Mouse (Mus musculus) kidney, postnatal 25 days (tissue): Measurements from ENCODE around the gene Ulk4.
A peak's percentile ranks its signal among the peaks of the same experiment; 100 is the strongest.

Source experiments
- DNase-seq, 2 experiments: peaks; one replicate each; pipeline ENCODE4 v3.0.0; 2021; ENCODE audit warnings: mixed read lengths in 2 of 2

The Ulk4 gene

GRCm38 (mm10) chr9:120963720-120964119 is 313.3 kb downstream of the Ulk4 start:
- no peak for DNase-seq

DNA sequence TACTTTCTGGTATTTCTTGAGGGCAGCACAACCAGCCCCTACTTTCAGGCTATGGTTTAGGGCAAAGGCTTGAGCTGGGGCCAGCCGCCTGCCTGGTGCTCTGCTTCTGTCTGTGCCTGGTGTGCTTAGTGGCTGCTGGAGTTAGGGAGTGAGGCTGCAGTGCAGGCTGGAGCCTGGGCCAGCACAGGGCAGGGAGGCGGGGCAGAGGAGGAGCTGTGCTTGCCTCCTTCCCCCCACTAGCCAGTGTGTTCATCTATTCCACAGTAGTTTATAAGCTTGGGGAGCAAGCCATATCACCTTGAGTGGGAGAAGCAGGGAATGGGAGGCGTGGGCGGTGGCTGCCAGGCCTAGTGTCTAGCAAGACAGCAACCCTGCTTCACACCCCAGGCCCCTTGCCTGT is 313.9 kb downstream of the Ulk4 start:
- peak; percentile 48 to 68 for DNase-seq

DNA sequence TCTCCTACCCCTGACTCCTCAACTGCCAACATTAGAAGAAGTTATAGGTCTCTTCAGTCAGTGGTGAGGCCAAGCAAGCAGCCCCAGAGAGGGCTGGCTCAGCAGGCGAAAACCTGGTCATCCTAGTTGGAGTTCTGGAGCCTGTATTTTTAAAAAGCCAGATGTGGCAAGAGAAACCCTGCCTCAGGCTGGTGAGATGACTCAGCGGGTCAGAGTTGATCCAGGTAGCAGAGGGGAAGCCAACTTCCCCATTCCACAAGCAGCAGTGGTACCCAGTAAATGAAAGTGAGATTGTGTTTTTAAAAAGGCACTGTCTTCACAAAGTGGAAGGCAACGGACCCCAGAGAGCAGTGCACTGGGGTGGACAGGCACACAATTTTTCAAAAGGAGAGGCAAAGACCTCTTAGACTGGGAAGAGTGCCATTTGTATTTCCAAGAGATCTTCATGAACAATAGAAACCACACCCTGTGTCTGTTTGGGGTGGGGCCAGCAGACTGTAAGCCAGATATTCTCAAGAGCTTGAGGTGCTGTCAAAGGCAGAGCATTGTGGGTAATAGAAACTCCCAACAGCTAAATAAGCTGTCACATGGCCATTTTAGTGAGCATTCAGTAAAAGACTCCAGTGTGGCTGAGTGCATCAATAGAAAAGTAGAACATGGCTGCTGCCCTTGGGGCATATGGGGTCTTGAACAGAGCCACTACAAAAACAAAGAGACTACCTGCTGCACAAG is 314.9 kb downstream of the Ulk4 start:
- peak; percentile 77 to 83 for DNase-seq

- DNase-seq = no peak
Observed at GRCm38 (mm10) chr9:120961466-120961865, 315.5 kb downstream of the Ulk4 start.

GRCm38 (mm10) chr9:120960611-120961010 is 316.4 kb downstream of the Ulk4 start:
- no peak for DNase-seq

- DNase-seq = no peak
Observed at GRCm38 (mm10) chr9:120959225-120959624, 317.8 kb downstream of the Ulk4 start.

- peak; percentile 47 to 51 for DNase-seq
Observed at GRCm38 (mm10) chr9:120958560-120958959, 318.4 kb downstream of the Ulk4 start.

- DNase-seq = no peak
Observed at GRCm38 (mm10) chr9:120958051-120958450, 318.9 kb downstream of the Ulk4 start.

DNA sequence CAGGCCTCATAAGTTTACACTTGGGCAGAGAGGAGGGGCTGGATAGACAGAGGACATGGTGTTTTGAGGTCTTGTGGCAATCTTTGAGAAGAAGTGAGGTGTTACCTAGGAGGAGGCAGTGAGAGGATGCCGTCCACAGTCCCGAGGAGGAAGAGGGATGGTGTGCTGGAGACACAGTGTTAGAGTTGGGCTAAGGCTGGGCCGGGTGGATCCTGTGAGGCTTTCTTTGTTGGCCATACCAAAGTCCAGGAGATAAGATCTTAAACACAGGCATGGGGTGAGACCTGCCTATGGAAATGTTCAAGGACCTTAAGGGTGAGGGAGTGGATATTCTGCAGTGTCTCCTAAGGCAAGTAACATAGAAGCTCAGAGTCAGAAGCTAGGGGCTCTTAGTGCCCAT is 325.1 kb downstream of the Ulk4 start:
- DNase-seq = no peak

GRCm38 (mm10) chr9:120950761-120951160 is 326.2 kb downstream of the Ulk4 start:
- no peak for DNase-seq

- DNase-seq = no peak
Observed at GRCm38 (mm10) chr9:120948832-120949231, 328.2 kb downstream of the Ulk4 start.

DNA sequence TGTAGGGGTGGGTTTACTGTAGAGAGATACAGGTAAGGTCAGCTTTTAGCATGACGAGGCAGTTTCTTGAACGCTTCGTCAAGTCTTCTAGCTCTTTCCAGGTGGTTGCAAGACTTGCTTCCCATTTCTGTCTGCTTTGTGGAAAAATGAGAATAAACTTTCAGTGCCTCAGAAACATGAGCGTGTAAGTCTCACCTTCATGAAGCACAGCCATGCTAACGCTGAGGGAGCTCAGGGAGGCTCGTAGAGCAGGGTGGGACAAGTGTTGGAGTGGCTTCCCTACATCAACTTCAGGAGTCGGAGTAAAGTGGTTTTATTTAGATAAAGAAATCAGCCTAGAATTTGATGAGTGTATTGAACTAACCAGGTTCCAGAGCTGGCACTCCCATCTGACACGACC is 330.9 kb downstream of the Ulk4 start:
- DNase-seq = no peak

GRCm38 (mm10) chr9:120944211-120944610 is 332.8 kb downstream of the Ulk4 start:
- no peak for DNase-seq

- DNase-seq = no peak
Observed at GRCm38 (mm10) chr9:120943757-120944156, 333.2 kb downstream of the Ulk4 start.

DNA sequence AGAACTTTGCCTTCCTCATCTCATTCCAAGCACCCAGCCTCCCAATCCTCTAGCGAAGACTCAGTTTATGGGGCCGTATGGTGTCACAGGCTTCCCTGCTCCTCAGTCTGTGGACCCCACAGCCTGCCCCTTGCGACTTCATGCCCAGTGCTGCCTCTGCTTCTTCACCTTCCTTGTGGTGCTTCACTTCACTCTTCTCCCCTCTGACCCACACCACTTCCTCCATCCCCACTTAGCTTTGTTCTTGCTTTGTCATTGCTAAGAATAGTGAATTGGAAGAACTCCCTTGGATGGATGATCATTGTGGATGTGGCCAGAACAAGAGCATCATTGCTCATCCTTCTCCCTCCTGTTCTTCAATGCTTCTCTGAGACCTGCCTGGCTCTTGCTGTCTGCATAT is 336.1 kb downstream of the Ulk4 start:
- no peak for DNase-seq

DNA sequence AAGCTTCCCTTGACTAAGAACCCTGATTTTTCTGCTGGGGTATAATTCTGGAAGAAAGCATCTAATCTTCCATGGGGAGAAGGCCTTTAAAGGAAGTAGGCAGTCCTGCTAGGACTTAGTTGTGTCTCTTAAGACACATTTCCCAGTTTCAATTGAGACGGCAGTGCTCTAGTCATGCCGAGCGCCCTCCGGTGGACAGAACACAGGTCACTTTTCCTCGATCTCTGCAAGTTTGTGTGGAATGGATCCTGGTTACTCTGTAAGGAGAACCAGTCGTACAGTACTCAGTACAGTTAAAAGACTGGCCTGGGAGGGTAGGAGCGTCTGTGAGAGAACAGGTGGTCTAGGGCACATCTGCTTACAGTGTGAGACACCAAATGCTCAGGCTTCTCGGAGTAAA is 340.6 kb downstream of the Ulk4 start:
- DNase-seq = peak; percentile 69 to 85

GRCm38 (mm10) chr9:120935634-120935922 is 341.4 kb downstream of the Ulk4 start:
- DNase-seq = no peak

GRCm38 (mm10) chr9:120934821-120935633 is 342.0 kb downstream of the Ulk4 start:
- peak; percentile 38 to 53 for DNase-seq

DNA sequence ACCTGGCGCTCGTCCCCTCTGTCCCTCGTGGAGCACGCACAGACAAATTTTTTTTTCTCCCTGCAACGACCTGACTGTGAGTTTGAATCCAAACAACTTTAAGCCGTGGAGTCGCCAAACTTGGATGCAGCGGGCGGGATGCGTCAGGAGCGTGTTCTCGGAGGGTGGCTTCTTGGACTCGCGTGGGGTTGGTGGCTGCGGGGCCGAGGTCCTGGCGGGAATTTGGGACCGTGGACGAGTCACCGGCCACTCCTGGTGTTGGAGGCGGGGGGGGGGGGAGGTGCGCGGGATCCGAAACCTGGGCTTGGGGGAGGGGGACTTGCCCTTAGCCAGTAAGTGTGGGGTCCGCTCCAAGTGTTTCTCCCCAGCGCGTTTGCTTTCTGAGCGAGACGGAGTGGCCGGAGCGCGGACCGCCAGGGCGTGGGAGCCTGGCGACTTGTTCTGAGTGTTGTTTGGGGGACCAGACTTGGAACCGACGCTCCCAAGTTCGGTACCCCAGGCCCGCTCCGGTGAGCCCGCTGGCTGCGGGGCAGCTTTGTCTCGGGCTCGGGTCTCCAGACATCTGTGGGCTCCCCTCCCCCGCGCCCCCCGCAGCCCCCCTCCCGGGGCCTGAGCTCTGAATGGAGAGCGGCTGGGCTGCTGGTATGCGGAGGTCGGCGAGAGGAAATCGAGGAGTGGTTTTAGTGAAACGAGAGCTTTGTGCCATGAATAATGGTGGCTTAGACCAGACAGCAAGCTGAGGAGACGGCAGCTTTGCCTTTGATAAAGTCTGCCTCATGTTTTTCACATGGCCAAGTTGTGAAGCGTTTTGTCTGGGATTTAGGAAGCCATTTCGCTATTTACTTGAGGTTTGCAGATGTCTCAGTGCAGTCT is 342.9 kb downstream of the Ulk4 start:
- DNase-seq = peak; percentile 45 to 60

- DNase-seq = no peak
Observed at GRCm38 (mm10) chr9:120933587-120933885, 343.5 kb downstream of the Ulk4 start.

- DNase-seq = peak; percentile 95 to 98
Observed at GRCm38 (mm10) chr9:120932797-120933586, 344.0 kb downstream of the Ulk4 start.

GRCm38 (mm10) chr9:120932371-120932770 is 344.6 kb downstream of the Ulk4 start:
- no peak for DNase-seq

GRCm38 (mm10) chr9:120930811-120931210 is 346.2 kb downstream of the Ulk4 start:
- no peak for DNase-seq
